Mouse (Mus musculus) myocyte (in vitro differentiated cells): ENCODE data around the gene Natd1.

Source experiments
- E2F4 ChIP-seq: IDR thresholded peaks from one replicate; pipeline ENCODE4 v1.6.1; 2011; ENCODE audit warnings: mild to moderate bottlenecking, control low read depth, moderate library complexity; ENCODE audit not compliant: insufficient read depth
- MAX ChIP-seq: IDR thresholded peaks from one replicate; pipeline ENCODE4 v1.6.1; 2011; ENCODE audit warnings: low read depth, mild to moderate bottlenecking, control low read depth
- POLR2A ChIP-seq: IDR thresholded peaks from one replicate; pipeline ENCODE4 v1.6.1; 2011; ENCODE audit warnings: low read depth, mild to moderate bottlenecking, control low read depth, moderate library complexity; ENCODE audit not compliant: insufficient read length
- POLR2AphosphoS2 ChIP-seq: IDR thresholded peaks from one replicate; pipeline ENCODE4 v1.6.1; 2011; ENCODE audit warnings: low read depth, control low read depth; ENCODE audit not compliant: insufficient read length
- REST ChIP-seq: IDR thresholded peaks from one replicate; pipeline ENCODE4 v1.6.1; 2011; ENCODE audit warnings: mild to moderate bottlenecking, control low read depth, moderate library complexity; ENCODE audit not compliant: insufficient read depth, insufficient read length
- TCF12 ChIP-seq: IDR thresholded peaks from one replicate; pipeline ENCODE4 v1.6.1; 2011; ENCODE audit warnings: mild to moderate bottlenecking, control low read depth; ENCODE audit not compliant: poor library complexity, insufficient read depth, severe bottlenecking
- TCF3 ChIP-seq: IDR thresholded peaks from one replicate; pipeline ENCODE4 v1.6.1; 2011; ENCODE audit warnings: low read depth, control low read depth; ENCODE audit not compliant: insufficient read length
- USF1 ChIP-seq: IDR thresholded peaks from one replicate; pipeline ENCODE4 v1.6.1; 2011; ENCODE audit warnings: low read depth, mild to moderate bottlenecking, control low read depth, moderate library complexity

- TF ChIP-seq POLR2A (no peak), MAX (no peak), REST (no peak), E2F4 (no peak), POLR2AphosphoS2 (no peak), USF1 (no peak), TCF12 (no peak), TCF3 (no peak)
These were observed 18.6 kb downstream of the Natd1 start for GRCm38 (mm10) chr11:60895915-60896314.
